Mouse (Mus musculus) bone marrow macrophage, adult 2 months (primary cell): ENCODE results near the gene Zfp365. TPM values are rescaled to one million over a fixed set of nuclear protein-coding genes. Genes with fewer than 3 reads are reported as not detected.

Experiments
- H3K27ac ChIP-seq: 2 replicates; pipeline ENCODE4 v1.5.1; 2012; ENCODE audit warnings: low read depth, low read length; ENCODE audit not compliant: insufficient read depth
- H3K4me1 ChIP-seq: 2 replicates; pipeline ENCODE4 v1.6.1; 2012; ENCODE audit warnings: low read length; ENCODE audit not compliant: control insufficient read depth, insufficient read depth
- H3K4me3 ChIP-seq: 2 replicates; pipeline ENCODE4 v1.5.1; 2012; ENCODE audit warnings: mild to moderate bottlenecking, low read length, moderate library complexity; ENCODE audit not compliant: insufficient read depth
- CTCF ChIP-seq: IDR thresholded peaks from 2 replicates; pipeline ENCODE4 v1.5.1; 2012; ENCODE audit warnings: low read depth, mild to moderate bottlenecking, low read length, moderate library complexity
- POLR2A ChIP-seq: IDR thresholded peaks from 2 replicates; pipeline ENCODE4 v1.6.1; 2012; ENCODE audit warnings: mild to moderate bottlenecking, low read depth, low read length, borderline replicate concordance
- polyA plus RNA-seq: library from polyadenylated mRNA; stranded (reverse); fragments of >200 nt; gene quantifications from 2 replicates; pipeline ENCODE4 v1.2.4, GENCODE M21; 2012; ENCODE audit not compliant: missing spikeins, insufficient read depth, insufficient read length

Gene Zfp365
- polyA plus RNA-seq, 1 experiment, result not detected

DNA sequence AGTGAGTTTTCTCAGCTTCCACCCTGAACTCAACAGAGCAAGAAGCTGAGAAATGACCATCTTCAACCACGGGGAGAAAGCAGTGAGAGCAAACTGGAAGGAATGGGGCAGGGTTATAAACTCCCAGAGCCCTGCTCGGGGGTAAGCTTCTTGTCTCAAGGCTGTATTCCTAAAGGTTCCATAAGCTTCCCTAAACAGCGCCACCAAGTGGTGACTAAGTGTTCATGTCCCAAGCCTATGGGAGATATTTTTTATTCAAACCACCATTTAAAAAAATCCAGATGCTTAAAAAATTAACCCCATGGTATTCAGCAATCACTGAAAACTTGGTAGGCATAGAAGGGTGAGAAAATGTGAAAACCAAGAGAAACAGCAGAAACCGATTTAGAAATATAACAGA lies 18.9 kb upstream of the Zfp365 start:
- peaks cover 8% of the 10 kb centered on the region for H3K4me1 ChIP-seq
- H3K27ac ChIP-seq, result no peak overlapping the region
- no peak overlapping the region for H3K4me3 ChIP-seq
- TF ChIP-seq POLR2A (no peak), CTCF (no peak)

DNA sequence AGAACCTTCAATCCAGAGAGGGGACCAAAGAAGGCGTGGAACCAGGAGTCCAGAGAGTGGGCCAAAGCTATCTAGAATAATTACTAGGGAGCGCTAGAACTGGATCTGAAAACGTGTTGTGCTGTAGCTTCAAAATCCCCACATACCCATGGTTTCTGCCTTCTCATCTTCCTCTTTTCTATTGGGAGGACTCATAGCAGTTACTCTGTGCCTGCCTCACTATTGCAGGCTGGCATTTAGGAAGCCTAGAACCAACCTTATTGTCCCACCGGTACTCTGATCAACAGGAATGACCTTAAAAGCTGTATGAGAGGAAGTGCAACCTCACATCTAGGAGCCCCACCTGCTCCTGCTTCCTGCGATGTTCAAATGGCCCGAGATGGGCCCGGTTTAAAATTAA lies 16.1 kb upstream of the Zfp365 start:
- Histone ChIP-seq H3K4me3 (no peak overlapping the region), H3K4me1 (peaks cover 3% of the 10 kb centered on the region)
- TF ChIP-seq CTCF (no peak), POLR2A (no peak)

DNA sequence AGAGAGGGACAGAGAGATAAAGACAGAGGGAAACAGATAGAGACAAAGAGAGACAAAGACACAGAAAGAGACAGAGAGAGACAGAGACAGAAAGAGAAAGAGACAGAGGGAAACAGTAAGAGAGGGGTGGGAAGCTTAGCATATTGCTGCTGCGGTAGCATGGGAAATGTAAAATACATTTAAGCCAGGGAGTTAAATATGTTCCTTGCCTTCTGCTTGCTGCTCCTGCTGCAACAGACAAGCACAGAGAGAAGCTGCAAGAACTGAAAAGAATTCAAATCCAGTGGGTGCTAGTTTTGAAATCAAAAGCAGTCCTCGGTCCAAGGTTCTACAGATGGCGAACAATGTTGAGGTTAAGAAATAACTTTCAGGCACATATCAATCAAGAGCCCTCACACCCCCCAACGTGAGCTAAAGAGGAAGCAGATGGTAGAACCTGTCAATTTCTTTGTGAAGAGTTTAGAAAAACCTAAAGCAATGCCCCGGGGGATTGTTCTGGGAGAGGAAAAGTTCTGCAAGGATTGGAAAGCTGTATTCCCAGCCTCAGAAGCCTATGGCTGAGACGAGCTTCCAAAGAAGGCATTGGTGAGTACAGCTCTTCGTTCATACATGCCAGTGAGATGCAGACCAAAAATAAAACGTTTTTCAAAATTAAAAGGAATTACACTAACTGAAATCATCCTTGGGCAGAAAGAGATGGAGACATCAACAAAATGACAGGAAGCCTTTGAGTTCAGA lies 15.4 kb upstream of the Zfp365 start:
- Histone ChIP-seq H3K27ac (no peak overlapping the region), H3K4me3 (no peak overlapping the region), H3K4me1 (peaks cover 3% of the 10 kb centered on the region)
- TF ChIP-seq POLR2A, result no peak
- no peak for TF ChIP-seq CTCF

More for the DNA sequence above, 16.1 kb upstream of the Zfp365 start:
- H3K27ac ChIP-seq, result no peak overlapping the region

DNA sequence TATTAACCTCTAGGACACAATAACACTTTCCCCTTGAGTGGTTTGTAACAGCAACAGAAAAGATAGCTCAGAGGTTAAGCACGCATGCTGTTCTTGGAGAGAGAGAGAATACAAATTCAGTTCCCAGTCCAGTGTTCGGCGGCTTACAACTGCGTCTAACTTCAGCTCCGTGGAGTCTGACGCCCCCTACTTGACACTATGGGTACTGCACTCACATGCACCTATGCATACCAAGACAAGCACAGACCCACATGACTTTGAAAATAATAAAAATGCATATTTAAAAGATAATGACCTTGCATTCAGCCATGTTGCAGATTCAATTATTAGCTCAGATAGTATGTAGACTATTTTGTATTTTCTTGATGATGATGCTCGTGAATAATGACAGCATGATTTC lies 11.6 kb upstream of the Zfp365 start:
- Histone ChIP-seq H3K27ac (no peak overlapping the region), H3K4me3 (no peak overlapping the region), H3K4me1 (no peaks in the 10 kb centered on the region)
- 0 out of 2 replicates have a peak, but pooled peaks have one; percentile 20 for TF ChIP-seq CTCF
- TF ChIP-seq POLR2A, result no peak

- TF ChIP-seq CTCF, result no peak
- TF ChIP-seq POLR2A, result no peak
- no peak overlapping the region for H3K4me3 ChIP-seq
- H3K27ac ChIP-seq, result no peak overlapping the region
- no peaks in the 10 kb centered on the region for H3K4me1 ChIP-seq
These were observed 9.3 kb upstream of the Zfp365 start for GRCm38 (mm10) chr10:67921777-67922176.

GRCm38 (mm10) chr10:67919706-67920105 lies 7.2 kb upstream of the Zfp365 start:
- Histone ChIP-seq H3K27ac (no peak overlapping the region), H3K4me1 (no peaks in the 10 kb centered on the region), H3K4me3 (no peak overlapping the region)
- TF ChIP-seq CTCF (no peak), POLR2A (no peak)

DNA sequence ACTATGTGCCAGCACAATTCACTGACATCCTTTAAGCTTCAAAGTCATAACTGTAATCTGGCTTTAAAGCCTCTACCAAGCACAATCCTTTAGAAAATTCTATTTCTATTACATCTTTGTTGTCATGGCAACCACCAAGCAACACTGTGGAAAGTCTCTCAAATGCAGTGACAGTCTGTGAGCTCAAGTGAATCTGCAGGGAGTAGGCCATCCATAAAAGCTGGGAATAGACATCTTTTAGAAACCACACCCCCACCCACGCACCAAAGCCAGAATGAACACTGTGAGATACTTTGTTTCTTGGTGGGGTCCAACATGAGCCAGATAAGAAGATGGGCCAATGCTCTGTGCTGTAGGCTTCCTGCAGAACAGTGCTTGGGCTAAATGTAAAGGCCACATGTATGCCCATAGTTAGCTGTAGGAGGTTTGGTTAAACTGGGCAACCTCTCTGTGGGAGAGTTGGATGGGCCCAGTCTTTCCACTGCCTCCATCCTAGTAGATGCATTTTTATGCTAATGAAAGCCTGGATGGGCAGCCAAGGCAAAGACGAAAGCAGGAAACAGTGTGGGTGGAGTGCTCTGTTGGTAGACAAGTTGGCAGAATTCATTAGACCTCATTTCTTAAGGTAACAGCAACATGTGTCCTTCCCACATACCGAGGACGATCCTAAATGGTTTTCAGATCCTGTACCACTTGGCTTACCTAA lies 5.9 kb upstream of the Zfp365 start:
- no peak overlapping the region for H3K4me3 ChIP-seq
- no peak overlapping the region for H3K27ac ChIP-seq
- TF ChIP-seq CTCF (no peak), POLR2A (no peak)
- no peaks in the 10 kb centered on the region for H3K4me1 ChIP-seq

- TF ChIP-seq CTCF (no peak), POLR2A (no peak)
- H3K27ac ChIP-seq, result no peak overlapping the region
- H3K4me1 ChIP-seq, result no peaks in the 10 kb centered on the region
- no peak overlapping the region for H3K4me3 ChIP-seq
These were observed 4.9 kb upstream of the Zfp365 start for GRCm38 (mm10) chr10:67917356-67917755.

DNA sequence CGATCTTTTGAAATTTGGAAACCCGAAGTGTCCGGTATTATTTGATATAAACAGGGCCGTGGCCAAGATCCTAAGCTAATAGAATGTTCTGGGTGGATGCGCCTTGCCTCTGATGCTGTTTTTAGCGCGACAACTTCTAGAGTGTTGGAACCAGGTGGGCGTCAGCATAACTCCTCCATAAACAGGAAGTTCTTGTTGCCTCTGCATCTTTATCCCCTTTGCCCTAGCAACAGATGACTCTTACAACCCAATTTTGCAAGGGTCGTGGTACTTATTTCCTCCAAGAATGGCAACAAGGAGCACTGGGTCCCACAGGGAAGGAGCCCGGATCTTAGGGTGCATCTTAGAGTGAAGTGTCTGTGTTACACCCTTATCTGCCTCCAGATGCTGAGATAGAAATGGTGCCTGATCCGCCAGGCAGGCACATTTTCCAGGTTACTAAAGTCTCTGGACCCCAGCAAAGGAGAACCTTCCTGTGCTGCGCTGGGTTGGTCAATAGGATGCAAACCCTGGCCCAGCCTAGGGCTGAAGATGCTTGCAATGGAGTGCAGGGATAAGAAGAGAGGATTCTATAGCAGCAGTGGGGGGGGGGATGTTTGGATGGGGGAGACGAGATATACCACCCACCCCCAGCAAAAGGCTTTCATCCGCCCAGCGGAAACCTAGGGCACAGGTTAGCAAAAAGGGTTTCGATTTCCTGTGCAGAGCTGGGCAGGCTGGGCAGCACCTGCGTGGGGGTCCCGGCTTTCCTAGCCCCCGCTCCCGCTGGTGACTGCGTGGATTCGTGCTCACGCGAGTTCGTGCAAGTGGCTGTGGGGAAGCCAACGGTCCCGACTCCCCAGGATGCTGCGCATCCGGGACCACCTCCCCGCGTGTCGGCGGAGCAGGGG lies 770 bp downstream of the Zfp365 start:
- no peak for TF ChIP-seq POLR2A
- TF ChIP-seq CTCF, result no peak
- Histone ChIP-seq H3K4me1 (no peaks in the 10 kb centered on the region), H3K27ac (no peak overlapping the region), H3K4me3 (peak overlapping the region; percentile 77)

DNA sequence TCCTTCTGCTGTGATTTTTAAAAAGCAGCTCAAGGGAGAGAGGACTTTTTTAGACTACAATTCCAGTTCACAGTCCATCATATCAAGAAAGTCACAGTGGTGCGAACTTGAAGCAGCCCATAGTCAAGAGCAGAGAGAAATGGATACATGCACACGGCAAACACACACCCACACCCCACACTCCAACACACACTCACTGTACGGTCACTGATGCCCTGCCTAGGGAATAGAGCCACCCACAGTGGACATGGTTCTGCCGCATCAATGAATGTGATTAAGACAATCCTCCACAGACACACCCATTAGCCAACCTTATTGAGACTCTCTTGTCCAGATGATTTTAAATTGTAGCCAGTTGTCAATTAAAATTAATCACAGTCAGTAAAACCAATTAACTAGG lies 4.5 kb downstream of the Zfp365 start:
- H3K4me3 ChIP-seq, result no peak overlapping the region
- H3K27ac ChIP-seq, result no peak overlapping the region
- TF ChIP-seq CTCF (no peak), POLR2A (no peak)
- peaks cover 2% of the 10 kb centered on the region; the same call in 1 of the 2 replicates for H3K4me1 ChIP-seq

- Histone ChIP-seq H3K27ac (no peak overlapping the region), H3K4me1 (peaks cover 2% of the 10 kb centered on the region; the same call in 1 of the 2 replicates), H3K4me3 (no peak overlapping the region)
- no peak for TF ChIP-seq POLR2A
- no peak for TF ChIP-seq CTCF
These were observed 5.5 kb downstream of the Zfp365 start for GRCm38 (mm10) chr10:67906926-67907325.
